Mouse (Mus musculus) lung, embryonic 15.5 days (tissue): ENCODE results near the gene Pappa2. TPM values are rescaled to one million over a fixed set of nuclear protein-coding genes. Genes with fewer than 3 reads are reported as not detected.
A peak's percentile ranks its signal among the peaks of the same experiment; 100 is the strongest.

Source experiments
- ATAC-seq: fragments of 200-750 bp; cut with Nextera tagmentation; 2 replicates; pipeline ENCODE4 v1.8.0; 2017; ENCODE audit warnings: moderate number of reproducible peaks, borderline replicate concordance; ENCODE audit not compliant: low FRiP score, low TSS enrichment; ENCODE audit errors: extremely low read depth
- H3K27ac ChIP-seq: fragments of 300-500 bp; sonication (generic); 2 replicates; pipeline ENCODE4 v1.5.1; 2015; ENCODE audit warnings: moderate library complexity, mild to moderate bottlenecking, inconsistent platforms
- H3K27me3 ChIP-seq: fragments of 300-500 bp; sonication (generic); 2 replicates; pipeline ENCODE4 v1.6.1; 2015; ENCODE audit warnings: inconsistent platforms
- H3K36me3 ChIP-seq: fragments of 300-500 bp; sonication (generic); 2 replicates; pipeline ENCODE4 v1.6.1; 2015; ENCODE audit warnings: inconsistent platforms
- H3K4me1 ChIP-seq: fragments of 300-500 bp; sonication (generic); 2 replicates; pipeline ENCODE4 v1.6.1; 2015; ENCODE audit warnings: inconsistent platforms
- H3K4me2 ChIP-seq: fragments of 300-500 bp; sonication (generic); 2 replicates; pipeline ENCODE4 v1.6.1; 2015; ENCODE audit warnings: inconsistent platforms, mild to moderate bottlenecking, moderate library complexity
- H3K4me3 ChIP-seq: fragments of 300-500 bp; sonication (generic); 2 replicates; pipeline ENCODE4 v1.5.1; 2015; ENCODE audit warnings: mild to moderate bottlenecking, inconsistent platforms
- H3K9ac ChIP-seq: fragments of 300-500 bp; sonication (generic); 2 replicates; pipeline ENCODE4 v1.6.1; 2015; ENCODE audit warnings: inconsistent platforms
- H3K9me3 ChIP-seq: fragments of 300-500 bp; sonication (generic); 2 replicates; pipeline ENCODE4 v1.6.1; 2016; ENCODE audit warnings: inconsistent platforms
- WGBS: fragments of 180-500 bp; shearing (Covaris S2); methylation state at CpG from one replicate; pipeline ENCODE4 v1.1.7; 2015; 5-methylcytosine and 5-hydroxymethylcytosine counted together
- polyA plus RNA-seq: library from polyadenylated mRNA; unstranded; fragments of >200 nt; fragmentation: Nextera tagmentation; extraction: Ambion mirVana; gene quantifications from 2 replicates; pipeline ENCODE4 v1.2.1, GENCODE M21; 2015

Pappa2 gene
- polyA plus RNA-seq: 0.74 and 0.85 TPM in 2 replicates

DNA sequence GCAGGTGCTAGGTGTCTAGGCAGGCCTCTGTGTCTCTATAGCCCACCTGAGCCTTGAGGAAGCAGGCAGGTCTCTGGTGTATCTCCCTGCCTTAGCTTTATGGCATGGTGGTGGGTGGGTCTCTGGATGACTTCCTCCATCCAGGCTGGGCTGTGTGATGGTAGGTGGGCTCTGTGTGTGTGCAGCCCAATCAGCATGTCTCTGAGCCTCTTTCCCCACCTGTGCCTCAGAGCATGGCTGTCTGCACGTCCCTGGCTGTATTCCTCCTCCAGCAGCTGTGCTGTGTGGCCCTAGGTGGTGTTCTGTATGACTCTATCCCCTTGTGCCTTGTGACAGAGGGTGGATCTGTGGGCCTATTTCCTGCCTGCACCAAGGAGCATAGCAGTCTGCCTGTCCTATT, at the start of gene Pappa2:
Gene Pappa2 (minus strand): TSS at position 101 of the 400 bp plus-strand sequence.
- Histone ChIP-seq H3K9me3 (no peaks in the 10 kb centered on the region), H3K36me3 (no peaks in the 10 kb centered on the region), H3K4me2 (no peak within 1 kb of the TSS), H3K4me1 (no peaks in the 10 kb centered on the region), H3K27me3 (no peaks in the 10 kb centered on the region), H3K4me3 (no peak within 1 kb of the TSS), H3K9ac (no peak within 1 kb of the TSS), H3K27ac (no peak within 1 kb of the TSS)
- no peak for ATAC-seq
- WGBS: 20% methylated on average over 1 of the region's 1 CpGs

DNA sequence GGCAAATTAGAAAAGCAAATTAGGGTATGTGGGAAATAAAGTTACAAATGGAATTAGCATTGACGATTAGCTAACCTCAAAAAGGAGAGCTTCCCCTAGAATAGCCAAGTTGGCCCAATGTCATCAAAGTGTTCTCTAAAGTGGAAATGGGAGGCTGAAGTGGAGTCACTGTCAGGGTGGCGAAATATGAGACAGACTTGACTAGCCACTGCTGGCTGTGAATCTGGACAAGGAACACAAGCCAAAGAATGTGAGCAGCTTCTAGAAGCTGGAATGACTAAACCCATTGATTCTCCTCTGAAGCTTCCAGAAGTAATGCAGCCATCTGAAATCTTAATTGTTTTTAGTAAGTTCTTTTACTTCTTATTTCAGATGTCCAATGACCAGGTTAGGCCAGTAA, 48.8 kb upstream of the Pappa2 start:
- ATAC-seq: no peak
- no peak overlapping the region for H3K4me2 ChIP-seq
- no peak overlapping the region for H3K27ac ChIP-seq
- no peaks in the 10 kb centered on the region for H3K27me3 ChIP-seq
- H3K9ac ChIP-seq: no peak overlapping the region
- no peaks in the 10 kb centered on the region for H3K9me3 ChIP-seq
- H3K4me3 ChIP-seq: no peak overlapping the region
- WGBS: 68% methylated on average over 2 of the region's 2 CpGs
- H3K4me1 ChIP-seq: no peaks in the 10 kb centered on the region
- no peaks in the 10 kb centered on the region for H3K36me3 ChIP-seq

DNA sequence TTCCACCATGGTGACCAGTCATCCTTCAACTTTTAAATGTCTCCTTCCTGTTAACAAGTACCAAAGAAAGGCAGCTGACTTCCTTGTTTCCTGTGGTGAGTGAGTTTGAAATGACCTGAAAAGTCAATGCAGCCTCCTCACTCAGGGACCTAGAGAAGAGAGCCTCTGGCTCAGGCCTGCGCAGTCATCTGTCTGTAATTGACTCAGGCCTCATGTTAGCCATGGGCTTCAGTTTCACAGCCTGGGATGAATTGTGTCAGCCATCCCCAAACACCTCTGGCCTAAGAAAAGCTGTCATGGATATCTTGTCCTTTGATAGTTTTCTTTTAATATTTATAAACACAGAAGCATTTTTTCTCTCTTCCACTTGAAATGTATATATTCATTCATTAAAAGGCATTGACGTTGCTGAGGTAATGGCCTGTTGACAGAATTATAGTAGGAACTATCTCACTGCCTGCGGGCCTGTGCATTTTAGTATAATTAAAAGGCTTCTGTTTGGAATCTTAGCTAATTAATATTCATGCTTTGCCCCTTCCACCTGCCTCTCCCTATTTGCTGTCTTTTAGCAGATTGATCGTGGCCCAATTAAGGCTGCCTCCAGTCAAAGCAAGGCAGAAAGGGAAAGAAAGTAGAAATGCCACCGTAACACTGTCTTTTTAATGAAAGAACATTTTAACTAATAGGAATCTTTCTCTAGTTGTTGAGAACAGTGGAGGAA, 34.8 kb upstream of the Pappa2 start:
- 54% methylated on average over 5 of the region's 5 CpGs for WGBS

DNA sequence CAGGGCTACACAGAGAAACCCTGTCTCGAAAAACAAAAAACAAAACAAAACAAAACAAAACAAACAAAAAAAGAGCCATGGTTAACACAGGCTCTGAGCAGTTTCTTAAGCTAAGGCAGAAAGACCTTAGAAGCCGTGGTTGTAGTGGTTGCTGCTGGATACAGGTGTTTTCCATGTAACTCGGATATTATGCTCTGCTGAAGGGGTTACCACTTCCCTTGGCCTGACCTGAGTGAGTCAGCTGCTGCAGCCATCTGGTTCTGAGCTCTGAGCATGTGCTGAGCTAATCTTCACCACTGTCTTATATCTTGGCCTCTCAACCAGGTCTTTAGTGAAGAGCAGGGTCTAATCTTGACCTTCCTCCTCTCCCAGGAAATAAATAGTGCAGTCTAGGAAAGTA, 6.8 kb upstream of the Pappa2 start:
- Histone ChIP-seq H3K9ac (no peak overlapping the region), H3K4me2 (no peak overlapping the region), H3K27ac (no peak overlapping the region), H3K9me3 (no peaks in the 10 kb centered on the region), H3K4me3 (no peak overlapping the region), H3K4me1 (no peaks in the 10 kb centered on the region), H3K36me3 (no peaks in the 10 kb centered on the region), H3K27me3 (no peaks in the 10 kb centered on the region)
- ATAC-seq: no peak
- 66% methylated on average over 3 of the region's 3 CpGs for WGBS

More for the DNA sequence above, 34.8 kb upstream of the Pappa2 start:
- Histone ChIP-seq H3K4me1 (no peaks in the 10 kb centered on the region), H3K27me3 (no peaks in the 10 kb centered on the region), H3K4me2 (no peak overlapping the region), H3K36me3 (no peaks in the 10 kb centered on the region), H3K4me3 (no peak overlapping the region), H3K9ac (no peak overlapping the region), H3K9me3 (no peaks in the 10 kb centered on the region), H3K27ac (no peak overlapping the region)
- ATAC-seq: no peak

DNA sequence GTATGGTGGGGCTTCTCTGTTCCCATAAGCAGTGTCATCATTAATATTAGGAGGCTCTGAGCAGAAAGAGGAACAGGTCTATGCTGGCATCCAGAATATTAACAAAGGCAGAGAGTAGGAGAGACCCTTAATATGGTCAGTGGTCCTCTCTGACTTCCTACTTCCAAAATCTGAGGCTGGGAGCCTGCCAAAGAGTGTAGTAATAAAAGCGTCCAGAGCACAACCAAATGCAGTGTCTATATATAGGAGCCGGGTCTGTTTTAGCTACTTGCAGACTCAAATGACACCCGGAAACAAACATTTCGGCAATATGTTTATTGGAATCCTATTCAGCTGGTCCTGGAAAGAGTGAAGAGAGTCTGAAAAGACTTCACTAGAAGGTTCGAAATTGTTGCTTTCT, 17.9 kb downstream of the Pappa2 start:
- Histone ChIP-seq H3K4me2 (no peak overlapping the region), H3K4me1 (no peaks in the 10 kb centered on the region), H3K27me3 (no peaks in the 10 kb centered on the region), H3K27ac (no peak overlapping the region), H3K9me3 (no peaks in the 10 kb centered on the region), H3K9ac (no peak overlapping the region), H3K36me3 (no peaks in the 10 kb centered on the region), H3K4me3 (no peak overlapping the region)
- ATAC-seq: peak; percentile 69; the same call in 1 of the 2 replicates
- WGBS: 38% methylated on average over 5 of the region's 5 CpGs

DNA sequence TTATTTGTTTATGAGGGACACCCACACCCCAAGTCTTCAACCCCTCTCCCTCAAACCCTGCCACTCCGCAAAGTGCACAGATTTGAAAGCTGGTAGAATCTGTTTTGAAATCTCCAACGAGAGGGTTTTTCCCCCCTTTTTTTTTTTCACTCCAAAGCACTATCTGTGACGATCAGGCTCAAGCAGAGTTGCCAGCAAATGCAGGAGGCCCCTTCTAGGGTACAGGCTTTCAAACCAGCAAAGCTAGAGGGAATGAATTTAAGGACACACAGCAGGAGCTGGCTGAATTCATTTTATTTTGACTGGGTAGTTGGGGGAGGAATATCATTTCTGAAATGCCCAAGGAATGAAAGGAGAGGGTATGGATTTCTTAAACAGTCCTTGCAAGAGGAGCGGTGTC, 19.3 kb downstream of the Pappa2 start:
- ATAC-seq: no peak
- no peak overlapping the region for H3K4me3 ChIP-seq
- no peaks in the 10 kb centered on the region for H3K36me3 ChIP-seq
- H3K4me1 ChIP-seq: no peaks in the 10 kb centered on the region
- H3K4me2 ChIP-seq: peak overlapping the region; percentile 35; the same call in 1 of the 2 replicates
- WGBS: 26% methylated on average over 4 of the region's 4 CpGs
- no peak overlapping the region for H3K9ac ChIP-seq
- no peaks in the 10 kb centered on the region for H3K27me3 ChIP-seq
- H3K9me3 ChIP-seq: no peaks in the 10 kb centered on the region
- H3K27ac ChIP-seq: no peak overlapping the region

DNA sequence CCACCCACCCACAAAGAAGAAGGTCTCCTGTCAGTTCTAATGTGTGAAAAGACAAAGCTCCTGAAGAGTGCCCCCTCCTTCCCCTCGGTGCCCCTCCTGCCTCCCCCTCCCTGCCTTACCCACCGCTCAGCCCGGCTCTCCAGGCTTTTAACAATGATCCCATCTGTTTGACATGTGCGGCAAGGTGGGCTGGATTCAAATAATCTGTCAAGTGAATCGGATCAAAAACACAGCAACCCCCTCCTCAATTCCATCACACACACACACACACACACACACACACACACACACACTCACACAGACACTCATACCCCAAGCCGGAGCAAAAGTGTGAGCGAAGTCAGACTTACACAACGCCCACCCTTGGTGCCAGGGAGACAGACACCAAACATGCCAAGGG, 19.7 kb downstream of the Pappa2 start:
- Histone ChIP-seq H3K27ac (no peak overlapping the region), H3K9ac (no peak overlapping the region), H3K4me3 (no peak overlapping the region), H3K9me3 (no peaks in the 10 kb centered on the region), H3K4me2 (peak overlapping the region; percentile 35), H3K36me3 (no peaks in the 10 kb centered on the region), H3K27me3 (no peaks in the 10 kb centered on the region), H3K4me1 (no peaks in the 10 kb centered on the region)
- WGBS: 11% methylated on average over 8 of the region's 8 CpGs
- ATAC-seq: no peak

DNA sequence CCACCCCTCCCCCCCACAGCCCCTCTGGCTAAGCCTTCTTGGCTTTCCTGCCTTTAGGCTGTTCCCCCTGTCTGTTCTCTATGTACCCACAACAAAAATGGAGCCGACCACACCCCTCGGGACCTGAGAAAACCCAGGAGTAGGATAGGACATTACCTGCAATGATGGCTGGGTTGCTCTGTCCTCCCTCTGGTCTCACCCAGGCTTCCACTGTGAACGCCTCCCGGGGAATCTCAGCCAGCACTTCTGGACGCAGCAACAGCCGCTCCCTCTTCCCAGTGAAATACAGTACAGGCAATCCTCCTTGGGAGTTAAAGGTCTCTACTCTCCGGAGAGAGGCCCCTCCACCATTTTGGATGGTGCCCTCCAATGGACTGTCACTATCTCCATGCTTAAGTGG, 23.9 kb downstream of the Pappa2 start:
- H3K27me3 ChIP-seq: no peaks in the 10 kb centered on the region
- ATAC-seq: no peak
- H3K4me2 ChIP-seq: no peak overlapping the region

DNA sequence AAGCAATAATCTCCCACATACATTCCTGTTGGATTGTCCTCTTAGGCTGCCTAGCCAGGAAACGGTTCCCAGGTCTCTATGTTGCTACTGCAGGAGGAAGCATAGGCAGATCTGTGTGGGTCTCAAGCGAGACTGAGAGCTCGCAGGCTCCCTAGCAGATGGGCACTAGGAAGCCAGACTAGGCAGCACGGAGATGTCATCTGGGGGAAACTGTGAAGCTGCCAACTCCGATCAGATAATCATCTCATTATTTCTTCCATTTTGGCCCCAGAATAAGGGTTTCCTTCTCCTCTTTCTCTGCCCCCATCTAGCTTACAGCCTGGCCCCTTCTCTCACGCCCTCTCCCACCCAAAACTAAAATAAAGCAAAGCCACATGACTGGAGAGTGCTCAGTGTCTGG, 25.5 kb downstream of the Pappa2 start:
- H3K4me2 ChIP-seq: no peak overlapping the region
- 55% methylated on average over 6 of the region's 6 CpGs for WGBS
- H3K4me1 ChIP-seq: no peaks in the 10 kb centered on the region
- H3K9me3 ChIP-seq: no peaks in the 10 kb centered on the region
- no peaks in the 10 kb centered on the region for H3K36me3 ChIP-seq
- H3K27me3 ChIP-seq: no peaks in the 10 kb centered on the region
- H3K9ac ChIP-seq: no peak overlapping the region
- no peak for ATAC-seq
- H3K4me3 ChIP-seq: no peak overlapping the region
- H3K27ac ChIP-seq: no peak overlapping the region

More for the DNA sequence above, 23.9 kb downstream of the Pappa2 start:
- Histone ChIP-seq H3K4me1 (no peaks in the 10 kb centered on the region), H3K36me3 (no peaks in the 10 kb centered on the region), H3K4me3 (no peak overlapping the region), H3K9ac (no peak overlapping the region), H3K27ac (no peak overlapping the region), H3K9me3 (no peaks in the 10 kb centered on the region)
- 81% methylated on average over 7 of the region's 7 CpGs for WGBS

DNA sequence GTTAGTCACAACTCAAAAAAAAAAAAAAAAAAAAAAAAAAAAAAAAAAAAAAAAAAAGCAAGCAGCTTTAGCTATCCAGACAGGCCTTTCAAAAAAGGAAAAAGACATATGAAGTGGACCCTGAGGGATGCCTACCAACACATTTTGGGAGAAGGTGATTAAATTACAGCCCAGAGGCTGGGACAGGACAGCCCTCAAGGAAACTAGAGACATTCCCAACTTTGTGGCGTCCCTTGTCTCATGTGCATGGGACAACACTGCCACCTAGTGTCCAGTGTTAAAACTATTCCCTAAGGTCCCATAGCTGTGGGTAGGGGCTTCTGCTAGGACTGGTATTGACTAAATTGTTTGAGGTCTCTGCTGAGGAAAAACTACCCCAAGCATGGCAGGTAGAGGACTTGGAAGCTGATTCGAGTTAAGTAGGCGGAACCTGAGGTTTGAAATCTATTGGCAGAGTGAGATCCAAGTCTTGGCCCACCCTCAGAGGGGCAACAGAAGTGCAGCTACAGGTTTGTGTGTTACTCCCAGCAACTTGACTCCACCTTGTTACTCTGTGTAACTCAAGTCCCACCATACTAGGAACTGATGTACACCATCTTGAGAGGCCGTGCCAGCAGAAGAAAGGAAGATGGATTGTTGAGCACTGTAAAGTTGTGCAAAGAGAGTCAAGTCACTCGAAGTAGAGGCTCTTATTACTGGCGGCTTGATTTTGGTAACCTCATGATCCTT, 26.6 kb downstream of the Pappa2 start:
- H3K27me3 ChIP-seq: no peaks in the 10 kb centered on the region
- H3K4me2 ChIP-seq: no peak overlapping the region
- H3K4me1 ChIP-seq: no peaks in the 10 kb centered on the region
- no peaks in the 10 kb centered on the region for H3K9me3 ChIP-seq
- ATAC-seq: no peak
- no peak overlapping the region for H3K27ac ChIP-seq
- WGBS: 33% methylated on average over 6 of the region's 6 CpGs
- no peak overlapping the region for H3K9ac ChIP-seq
- H3K36me3 ChIP-seq: no peaks in the 10 kb centered on the region
- no peak overlapping the region for H3K4me3 ChIP-seq

DNA sequence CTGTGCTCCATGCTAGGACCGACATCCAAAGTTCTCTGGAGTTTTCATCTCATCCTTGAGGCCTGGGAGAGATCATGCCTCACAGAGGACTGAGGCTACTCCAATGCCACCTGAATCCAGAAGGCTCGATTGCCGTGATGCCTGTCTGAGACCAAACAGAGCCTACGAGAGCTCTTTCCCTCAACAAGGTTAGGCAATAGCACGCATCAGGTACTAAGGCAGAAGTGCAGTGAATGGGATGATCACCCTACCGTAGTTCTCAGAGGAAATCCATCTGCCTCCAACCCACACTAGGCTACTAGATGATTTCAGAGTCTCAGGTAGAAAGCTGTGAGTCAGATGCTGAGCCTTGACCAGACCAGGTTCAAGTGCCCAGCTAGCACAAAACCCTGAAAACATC, 31.2 kb downstream of the Pappa2 start:
- Histone ChIP-seq H3K4me2 (no peak overlapping the region), H3K27me3 (no peaks in the 10 kb centered on the region), H3K36me3 (no peaks in the 10 kb centered on the region), H3K27ac (no peak overlapping the region), H3K9me3 (no peaks in the 10 kb centered on the region), H3K4me3 (no peak overlapping the region), H3K9ac (no peak overlapping the region), H3K4me1 (no peaks in the 10 kb centered on the region)
- no peak for ATAC-seq
- 82% methylated on average over 6 of the region's 6 CpGs for WGBS

DNA sequence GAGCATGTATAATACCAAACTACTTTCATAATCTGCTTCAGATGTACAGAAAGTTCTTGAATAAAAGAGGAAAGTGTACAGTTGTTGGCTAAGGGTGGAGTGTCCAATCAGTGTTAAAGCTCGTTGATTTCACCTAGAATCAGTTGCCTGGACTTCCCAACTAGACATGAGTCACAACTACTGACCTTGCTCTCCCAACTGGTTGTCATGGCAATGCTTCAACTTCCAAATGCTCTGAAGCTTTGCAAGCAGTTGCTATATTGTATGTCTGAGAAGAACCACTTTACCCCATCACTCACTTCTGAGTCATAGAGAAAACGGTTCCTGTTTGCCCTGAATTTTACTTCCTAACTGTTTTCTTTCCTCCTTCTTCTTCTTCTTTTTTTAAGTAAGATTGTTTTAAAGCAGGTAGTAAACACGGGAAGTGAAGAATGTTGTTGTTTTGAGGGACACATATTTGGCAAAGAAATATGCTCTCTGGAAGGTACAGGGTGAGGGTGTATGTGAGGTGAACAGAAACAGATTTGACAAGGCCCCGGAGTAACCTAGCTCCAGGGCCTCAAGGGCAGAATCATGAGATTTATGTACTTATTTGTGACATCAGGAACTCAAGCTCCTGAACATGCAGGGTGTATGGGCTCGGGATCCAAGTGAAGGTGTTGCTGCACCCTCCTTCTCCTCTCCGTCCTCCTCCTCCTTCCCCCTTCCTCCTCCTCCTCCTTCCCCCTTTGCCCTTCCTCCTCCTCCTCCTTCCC, 32.1 kb downstream of the Pappa2 start:
- Histone ChIP-seq H3K9ac (no peak overlapping the region), H3K4me1 (no peaks in the 10 kb centered on the region), H3K4me3 (no peak overlapping the region), H3K27me3 (no peaks in the 10 kb centered on the region), H3K4me2 (no peak overlapping the region), H3K9me3 (no peaks in the 10 kb centered on the region), H3K36me3 (no peaks in the 10 kb centered on the region), H3K27ac (no peak overlapping the region)
- no peak for ATAC-seq
- WGBS: 41% methylated on average over 6 of the region's 6 CpGs
